Mouse (Mus musculus) mesoderm, embryonic 11.5 days (tissue): Measurements from ENCODE around the gene Cnot6.

Source experiments
- DNase-seq: peaks from one replicate; pipeline ENCODE4 v3.0.0-alpha.2; 2012; ENCODE audit warnings: low read depth, low spot score

The Cnot6 gene

GRCm38 (mm10) chr11:49713336-49714334, 1.1 kb upstream of the Cnot6 start:
- DNase-seq: peak; percentile 39

- DNase-seq: peak; percentile 69
These were observed 455 bp downstream of the Cnot6 start for GRCm38 (mm10) chr11:49711981-49712554.

DNA sequence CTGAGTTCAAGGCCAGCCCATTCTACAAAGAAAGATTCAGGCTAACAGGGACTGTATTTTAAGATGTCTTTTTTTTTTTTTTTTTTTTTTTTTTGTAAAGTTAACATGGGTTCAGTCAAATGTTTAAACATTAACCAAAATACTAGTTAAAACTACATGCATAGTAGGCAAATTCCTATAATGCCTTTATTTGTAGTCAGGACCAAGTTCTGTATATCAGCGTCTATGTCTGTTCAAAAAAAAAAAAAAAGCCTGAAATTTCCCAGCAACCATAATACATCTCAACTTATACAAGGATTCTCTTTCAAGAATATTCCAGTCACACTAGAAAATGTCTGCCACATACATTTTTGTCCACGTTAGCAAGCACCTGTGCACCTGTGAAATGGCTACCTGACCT, 1.9 kb downstream of the Cnot6 start:
- no peak for DNase-seq

DNA sequence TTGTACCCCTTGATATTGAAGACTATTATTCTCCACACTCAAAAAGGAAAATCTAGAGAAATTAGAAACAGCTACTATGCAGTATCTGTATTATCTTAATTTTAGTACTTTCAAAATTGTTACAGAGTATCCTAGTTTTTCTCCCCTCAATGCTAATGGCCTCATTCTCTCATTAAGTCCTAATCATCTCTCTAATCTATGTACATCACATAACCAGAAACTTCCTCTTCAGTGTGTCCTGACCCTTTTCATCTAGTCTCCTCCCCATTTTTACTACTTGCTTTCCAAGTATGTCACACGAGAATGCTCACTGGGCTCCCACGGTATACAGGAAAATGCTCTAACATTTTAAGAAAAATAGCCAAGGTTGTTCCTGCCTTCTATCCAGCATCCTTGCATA, 4.7 kb downstream of the Cnot6 start:
- no peak for DNase-seq

GRCm38 (mm10) chr11:49704804-49705203, 7.7 kb downstream of the Cnot6 start:
- DNase-seq: no peak

DNA sequence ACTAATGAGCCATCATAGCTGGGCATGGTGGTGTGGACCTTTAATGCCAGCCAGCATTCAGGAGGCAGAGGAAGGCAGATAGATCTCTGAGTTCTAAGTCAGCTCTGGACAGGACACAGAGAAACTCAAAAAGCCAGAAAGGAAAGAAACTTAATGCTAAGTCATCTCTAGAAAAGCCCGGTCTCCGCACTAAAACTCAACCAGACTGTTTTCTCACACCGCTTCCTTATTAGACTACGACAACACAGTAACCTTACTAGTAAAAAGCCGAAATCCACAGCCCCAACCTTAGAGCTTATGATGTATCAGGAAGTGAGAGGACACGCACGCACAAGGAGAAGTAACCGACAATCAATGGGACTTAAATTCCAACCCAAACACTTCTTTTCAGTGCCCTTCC, 10.5 kb downstream of the Cnot6 start:
- DNase-seq: no peak

DNA sequence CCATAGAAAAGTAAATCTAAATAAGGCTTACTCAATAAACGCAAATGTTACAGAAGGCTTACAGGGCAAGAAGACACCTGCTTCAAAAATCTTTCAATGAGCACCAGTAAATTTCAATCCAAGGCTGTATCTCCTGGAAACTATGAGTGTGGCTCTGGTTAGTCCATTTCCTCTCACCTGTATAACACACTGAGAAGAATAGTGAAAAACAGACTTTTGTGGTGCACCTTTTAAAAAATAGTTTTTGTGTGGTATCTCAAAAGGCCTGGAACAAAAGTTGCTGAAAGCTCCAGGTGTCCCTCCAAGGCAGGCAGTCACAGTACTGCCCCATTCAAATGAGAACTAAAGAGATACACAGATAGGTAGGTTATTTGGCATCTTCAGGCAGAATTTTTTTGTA, 13.4 kb downstream of the Cnot6 start:
- no peak for DNase-seq

DNA sequence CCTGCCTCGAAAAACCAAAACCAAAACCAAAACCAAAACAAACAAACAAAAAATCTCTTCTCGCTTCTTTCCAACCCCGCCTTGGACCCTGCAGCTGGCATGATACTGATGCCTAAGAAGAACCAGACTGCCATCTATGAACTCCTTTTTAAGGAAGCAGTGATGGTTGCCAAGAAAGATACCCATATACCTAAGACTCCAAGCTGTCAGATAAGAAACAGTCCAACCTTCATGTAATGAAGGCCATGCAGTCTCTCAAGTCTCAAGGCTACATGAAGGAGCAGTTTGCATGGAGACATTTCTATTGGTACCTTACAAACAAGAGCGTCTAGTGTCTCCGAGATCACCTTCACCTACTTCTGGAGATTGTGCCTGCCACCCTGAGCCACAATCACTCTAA, 14.7 kb downstream of the Cnot6 start:
- no peak for DNase-seq

DNA sequence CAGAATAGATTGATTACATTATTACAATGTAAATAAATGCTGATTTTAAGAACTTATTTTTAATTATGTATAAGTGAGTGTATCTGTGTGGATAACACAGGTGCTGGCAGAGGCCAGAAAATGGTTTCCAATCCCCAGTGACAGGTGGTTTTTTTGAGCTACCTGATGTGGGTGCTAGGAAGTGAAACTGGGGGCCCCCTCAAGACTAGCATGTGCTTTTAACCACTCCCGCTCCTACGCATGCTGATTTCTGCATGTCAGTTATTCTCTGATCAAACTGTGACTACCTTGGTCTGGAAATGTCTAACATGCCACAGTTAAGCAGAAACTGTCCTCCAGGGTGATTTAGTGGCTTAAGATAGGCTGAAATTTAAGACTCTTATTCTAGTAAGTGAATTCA, 16.1 kb downstream of the Cnot6 start:
- no peak for DNase-seq

DNA sequence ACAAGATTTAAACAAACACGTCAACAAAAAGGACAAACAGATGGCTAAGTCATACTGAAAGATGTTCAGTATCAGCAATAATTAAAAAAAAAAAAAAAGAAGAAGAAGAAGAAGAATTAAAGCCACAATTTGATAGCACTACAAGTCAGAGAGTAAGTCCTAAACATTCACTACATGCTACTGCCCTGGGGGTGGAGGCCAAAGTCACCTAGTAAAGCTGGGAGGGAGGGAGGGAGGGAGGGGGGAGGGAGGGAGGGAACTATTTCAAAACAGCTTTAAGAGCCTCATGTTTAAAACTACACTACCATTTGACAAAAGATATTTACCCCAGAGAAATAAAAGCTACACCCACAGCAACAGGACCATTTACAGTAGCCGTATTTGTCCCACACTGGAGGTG, 16.8 kb downstream of the Cnot6 start:
- DNase-seq: no peak

DNA sequence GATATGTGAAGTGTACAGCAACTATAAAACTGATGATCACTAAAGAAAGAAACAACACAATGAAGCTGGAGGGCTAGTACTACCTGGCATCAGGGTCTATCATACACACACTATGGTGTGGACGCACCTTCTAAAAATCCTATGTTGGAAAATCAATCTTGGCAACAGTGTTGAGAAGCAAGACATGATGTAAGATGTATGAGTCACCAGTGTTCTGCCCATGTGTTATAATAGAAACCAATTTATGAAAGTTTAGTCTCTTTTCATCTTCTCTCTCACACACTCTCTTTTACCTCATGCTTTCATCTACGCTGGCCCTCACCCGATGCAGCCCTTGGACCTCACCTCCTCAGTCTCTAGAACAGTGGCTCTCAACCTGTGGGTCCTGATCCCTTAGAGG, 17.5 kb downstream of the Cnot6 start:
- no peak for DNase-seq

DNA sequence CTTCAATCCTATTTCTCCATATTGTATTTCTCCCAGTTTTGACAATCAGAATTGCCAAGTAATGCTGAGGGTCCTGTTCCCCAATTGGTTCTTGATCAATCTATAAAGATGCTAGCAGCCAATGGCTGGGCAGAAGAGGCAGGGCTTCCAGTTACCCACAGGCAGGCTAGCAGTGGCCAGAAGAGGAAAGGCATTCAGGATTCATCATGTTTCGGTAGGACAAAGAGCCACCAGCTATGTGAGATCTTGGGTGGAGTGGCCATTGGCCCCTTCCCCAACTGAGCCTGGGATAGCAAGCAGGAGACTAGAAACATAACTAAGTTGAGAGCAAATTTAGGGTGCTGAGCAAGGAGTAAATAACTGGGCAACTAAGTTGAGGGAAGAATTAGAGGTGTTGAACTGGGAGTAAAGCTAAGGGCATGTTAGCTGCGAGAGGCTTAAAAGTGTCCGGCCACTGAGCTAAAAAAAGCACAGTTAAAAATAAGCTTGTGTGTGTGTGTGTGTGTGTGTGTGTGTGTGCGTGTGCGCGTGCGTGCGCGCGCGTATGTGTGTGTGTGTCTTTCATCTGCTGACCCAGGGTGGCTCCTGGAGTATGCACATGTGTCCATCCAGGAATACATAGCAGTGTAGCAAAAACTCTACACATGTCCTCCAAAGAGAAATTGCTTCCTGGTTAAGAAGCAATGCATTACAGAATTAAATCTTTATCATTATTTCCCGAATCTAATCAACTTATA, 28.1 kb downstream of the Cnot6 start:
- DNase-seq: no peak

- DNase-seq: no peak
These were observed 39.1 kb downstream of the Cnot6 start for GRCm38 (mm10) chr11:49673433-49673832.

- DNase-seq: no peak
These were observed 47.1 kb downstream of the Cnot6 start for GRCm38 (mm10) chr11:49665462-49665861.

- DNase-seq: no peak
These were observed 48.0 kb downstream of the Cnot6 start for GRCm38 (mm10) chr11:49664262-49665140.

- DNase-seq: no peak
These were observed 49.2 kb downstream of the Cnot6 start, which contains the start of gene Scgb3a1 for GRCm38 (mm10) chr11:49663310-49663709. Gene Scgb3a1 (plus strand): TSS chr11:49663610.

- no peak for DNase-seq
These were observed 50.2 kb downstream of the Cnot6 start for GRCm38 (mm10) chr11:49662292-49662780.

DNA sequence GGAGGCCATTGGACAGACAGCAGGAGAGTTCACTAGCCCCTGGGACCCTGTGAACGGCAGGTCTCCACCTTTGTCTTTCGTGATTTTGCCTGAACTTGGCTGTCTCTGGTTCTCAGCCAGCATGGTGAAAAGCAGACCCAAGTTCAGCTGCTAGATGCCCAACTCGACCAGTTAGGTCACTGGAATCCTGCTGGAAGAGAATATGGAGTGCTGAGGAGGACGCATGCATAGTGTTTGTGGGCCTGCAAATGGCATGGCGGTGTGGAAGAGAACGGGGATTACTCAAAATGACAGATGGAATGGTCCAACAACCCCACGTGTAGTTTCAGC, 53.1 kb downstream of the Cnot6 start:
- DNase-seq: no peak

GRCm38 (mm10) chr11:49658791-49659469, 53.6 kb downstream of the Cnot6 start:
- DNase-seq: no peak

DNA sequence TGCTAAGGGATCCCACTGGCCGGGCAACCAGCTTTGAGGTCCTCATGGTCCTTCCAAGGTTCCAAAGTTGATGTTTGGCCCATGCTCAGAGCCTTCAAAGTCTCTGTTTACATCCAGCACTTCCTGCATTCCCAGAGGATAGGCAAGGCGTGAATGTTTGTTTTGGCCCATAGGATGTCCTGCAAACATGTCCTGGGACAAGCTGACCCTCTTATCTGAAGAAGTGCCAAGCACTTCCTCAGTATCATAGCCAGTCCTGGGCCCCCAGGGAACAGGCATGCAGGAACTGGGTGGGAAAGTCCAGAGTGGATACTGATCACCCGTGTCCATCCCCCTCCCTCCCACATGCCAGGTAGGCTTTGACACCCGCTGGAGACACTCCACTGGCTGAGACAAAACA, 54.5 kb downstream of the Cnot6 start:
- no peak for DNase-seq

DNA sequence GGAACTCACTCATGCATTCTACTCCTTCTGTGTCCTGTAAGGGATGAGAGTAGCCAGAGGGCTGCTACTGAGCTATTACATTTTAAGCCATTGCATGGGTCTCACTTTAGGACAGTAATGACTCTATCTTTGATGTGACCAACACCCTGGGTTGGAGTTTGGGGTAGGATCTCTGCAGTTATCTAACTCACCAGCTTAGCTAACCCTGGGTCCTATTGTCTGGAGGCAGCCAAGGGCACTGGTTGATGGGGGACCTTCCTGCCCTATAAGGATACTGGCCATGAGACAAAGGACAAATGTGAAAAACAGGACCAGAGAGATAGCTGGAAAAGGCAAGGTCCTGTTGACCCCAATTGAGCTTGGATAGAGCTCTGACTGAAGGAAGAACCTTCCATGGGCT, 57.0 kb downstream of the Cnot6 start:
- DNase-seq: no peak
